Mouse (Mus musculus) retina, adult 2 months (tissue): ENCODE data around the gene Jak1.
A peak's percentile ranks its signal among the peaks of the same experiment; 100 is the strongest.

Experiments used
- DNase-seq: peaks from one replicate; pipeline ENCODE4 v3.0.0-alpha.2; 2012; ENCODE audit warnings: low read depth, low spot score

Jak1 gene

DNA sequence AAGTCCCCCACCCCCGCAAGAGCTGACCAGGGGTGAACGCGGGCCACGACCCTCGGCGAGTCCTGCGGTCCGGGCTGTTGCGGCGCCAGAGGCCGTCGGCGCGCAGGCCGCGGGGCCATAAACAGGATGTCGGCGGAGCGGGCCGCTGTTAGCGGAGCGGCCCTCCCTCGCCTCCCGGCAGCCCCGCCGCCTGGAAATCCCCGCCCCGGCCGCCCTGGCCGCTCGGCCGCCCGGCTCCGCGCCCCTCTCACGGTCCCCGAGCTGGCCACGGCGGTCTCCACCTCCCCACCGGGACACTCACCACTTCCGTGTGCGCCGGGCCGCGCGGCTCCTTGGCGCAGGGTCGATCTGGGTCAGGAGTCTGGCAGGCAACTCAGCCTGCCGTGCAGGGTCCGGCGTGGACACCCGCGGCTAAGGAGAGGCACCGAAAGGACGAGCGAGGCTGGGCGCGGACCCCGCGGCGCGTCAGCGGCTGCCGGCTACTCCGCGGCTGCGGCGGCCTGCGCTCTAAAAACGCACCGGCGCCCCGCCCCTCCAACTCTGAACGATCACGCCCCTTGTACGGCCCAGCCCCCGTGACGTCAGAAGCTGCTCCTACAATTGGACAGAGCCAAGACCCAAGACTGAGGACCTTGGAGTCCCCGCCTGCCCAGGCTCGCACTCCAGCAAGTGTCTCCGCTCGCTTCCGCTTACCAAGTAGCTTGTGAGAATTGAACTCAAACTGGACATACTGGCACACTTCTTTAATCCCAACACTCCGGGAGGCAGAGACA is at the start of gene Jak1:
Jak1 (minus strand) TSS at position 542 of the 773 bp plus-strand sequence.
- DNase-seq, result peak; percentile 90

DNA sequence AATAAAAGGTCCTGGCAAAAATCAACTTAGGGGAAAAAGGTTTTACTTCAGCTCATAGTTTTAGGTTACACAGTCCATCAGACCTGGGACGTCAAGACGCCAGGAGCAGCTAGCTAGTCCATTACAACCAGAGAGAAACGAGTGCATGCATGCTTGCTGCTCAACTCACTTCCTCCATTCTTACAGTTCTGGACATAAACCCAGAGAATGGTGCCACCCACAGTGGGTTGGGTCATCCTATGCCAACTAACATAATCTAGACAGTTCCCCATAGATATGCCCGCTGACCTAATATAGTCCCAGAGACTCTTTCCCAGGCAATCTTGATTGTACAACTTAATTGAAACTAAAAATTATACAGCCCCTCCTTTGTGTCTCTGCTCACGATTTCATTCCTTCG is 47.0 kb upstream of the Jak1 start:
- DNase-seq, result no peak

DNA sequence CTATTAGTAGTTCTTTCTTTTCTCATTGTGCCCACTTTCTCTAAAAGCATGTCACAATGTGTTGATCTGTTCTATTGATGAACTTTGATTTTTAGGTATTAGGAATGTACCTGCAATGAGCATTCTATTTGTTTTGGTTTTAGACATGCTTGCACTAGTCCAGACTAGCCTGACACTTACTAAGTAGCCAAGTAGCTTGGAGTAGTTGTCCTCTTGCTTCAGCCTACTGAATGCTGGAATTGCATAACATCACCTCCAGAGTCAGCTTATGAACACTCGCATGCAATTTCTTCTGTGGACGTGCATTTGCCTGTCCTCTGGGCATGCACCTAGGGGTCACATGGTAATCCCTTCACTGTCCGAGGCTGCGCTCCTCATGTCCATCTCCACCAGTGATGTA is 43.1 kb upstream of the Jak1 start:
- DNase-seq, result no peak

DNA sequence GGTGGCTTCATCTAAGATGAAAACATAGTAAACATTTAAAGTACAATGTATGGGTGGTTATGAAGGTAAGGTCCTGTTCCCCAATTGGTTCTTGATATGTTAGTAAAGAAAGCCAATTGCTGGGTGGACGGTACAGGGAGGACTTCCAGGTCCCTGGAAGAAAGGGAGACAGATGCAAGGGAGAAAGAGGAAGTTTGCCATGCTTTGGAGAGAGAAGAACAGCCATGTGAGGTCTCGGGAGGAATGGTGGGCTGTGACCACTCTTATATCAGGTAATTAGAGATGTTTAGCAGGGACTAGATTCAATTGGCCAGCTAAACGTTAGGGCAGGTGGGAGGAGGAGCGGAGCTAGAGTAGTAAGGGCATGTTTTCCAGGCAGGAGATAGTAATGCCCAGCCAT is 42.2 kb upstream of the Jak1 start:
- no peak for DNase-seq

DNA sequence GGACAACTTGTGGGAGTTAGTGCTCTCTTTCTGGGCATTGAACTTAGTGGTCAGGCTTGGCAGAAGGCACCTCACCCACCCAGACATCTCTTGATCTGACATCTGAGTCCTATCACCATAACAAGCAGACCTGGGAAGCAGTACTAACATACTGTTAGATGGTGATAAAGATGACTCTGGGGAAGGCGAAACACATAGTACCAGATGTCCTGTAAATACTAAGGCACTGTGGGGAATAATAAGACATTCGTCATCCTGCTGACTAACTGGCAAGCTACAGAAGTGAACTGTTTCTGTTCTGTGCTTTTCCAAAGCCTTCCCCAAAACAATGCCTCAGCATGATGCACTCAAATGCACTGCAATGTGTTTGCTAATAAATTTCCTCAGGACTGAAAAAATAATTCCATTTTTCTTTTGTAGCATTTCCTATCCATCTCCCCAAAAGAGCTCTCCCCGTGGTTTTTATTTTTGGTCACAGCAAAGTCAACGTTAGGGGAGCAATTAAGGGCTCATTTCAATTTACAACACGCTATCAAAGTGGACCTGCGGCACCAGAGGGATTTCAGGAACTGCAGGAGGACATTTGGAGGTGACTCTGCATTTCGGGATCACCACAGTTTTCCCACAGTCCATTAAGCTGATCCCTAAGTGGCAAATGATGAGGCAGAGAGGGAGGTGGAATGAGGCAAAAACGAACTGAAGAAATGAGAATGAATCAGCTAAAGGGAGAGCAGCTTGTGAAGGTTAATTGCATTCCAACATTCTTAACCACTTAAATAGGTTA is 41.2 kb upstream of the Jak1 start:
- no peak for DNase-seq

DNA sequence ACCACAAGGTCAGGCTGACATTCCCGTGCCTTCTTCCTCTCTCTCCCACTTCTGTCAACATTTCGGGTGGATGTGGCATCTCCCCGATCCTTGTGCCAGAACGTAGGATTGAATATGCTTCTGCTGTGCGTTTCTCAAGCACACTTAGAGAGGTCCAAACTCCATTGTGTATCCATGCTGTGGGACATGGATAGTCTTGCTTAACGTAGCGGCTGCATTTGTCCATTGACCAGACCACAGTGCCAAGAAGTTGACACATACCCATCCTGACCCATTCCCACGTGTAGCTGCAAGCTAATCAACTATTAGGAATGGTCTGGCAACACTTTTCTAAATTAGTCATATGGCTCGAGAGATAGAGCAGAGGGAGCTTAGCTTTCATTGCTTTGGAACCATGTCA is 40.0 kb upstream of the Jak1 start:
- no peak for DNase-seq

DNA sequence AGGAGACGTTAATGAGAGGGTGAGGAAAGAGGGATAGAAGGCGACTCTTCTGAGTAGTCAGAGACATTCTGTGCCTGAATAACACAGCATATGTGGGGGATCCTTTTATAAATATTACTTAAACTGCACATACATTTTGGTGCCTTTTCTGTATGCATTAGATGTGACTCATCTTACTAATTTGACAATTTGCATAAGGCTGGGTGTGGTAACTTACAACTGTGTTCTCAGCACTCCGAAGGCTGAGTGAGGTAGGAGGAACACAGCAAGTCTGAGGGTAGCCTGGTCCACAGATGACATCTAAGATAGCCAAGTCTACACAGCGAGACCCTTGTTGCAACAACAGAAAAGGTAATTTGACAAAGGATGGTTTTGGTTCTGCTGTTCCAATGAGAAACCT is 39.0 kb upstream of the Jak1 start:
- DNase-seq, result no peak

DNA sequence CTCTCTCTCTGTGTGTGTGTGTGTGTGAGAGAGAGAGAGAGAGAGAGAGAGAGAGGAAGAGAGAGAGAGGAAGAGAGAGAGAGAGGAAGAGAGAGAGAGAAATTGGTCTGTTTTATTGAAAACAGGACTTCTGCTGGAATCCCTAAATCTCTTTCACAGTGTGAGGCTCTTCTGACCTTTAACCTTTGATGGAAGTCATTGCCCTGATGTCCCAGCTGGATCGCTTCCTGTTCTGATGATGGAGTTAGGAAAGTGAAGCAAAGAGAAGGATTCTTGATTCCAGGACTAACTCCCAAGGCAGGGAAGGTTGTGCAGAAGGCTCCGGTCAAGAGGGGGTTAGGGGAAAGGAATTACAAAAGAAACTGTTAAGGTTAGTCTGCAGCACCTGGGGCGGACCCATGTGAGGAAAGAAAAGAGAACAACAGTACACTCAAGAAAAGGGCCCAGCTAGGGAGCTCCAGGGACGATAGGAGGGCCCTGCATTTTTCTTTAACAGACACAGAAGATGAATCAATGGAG is 35.4 kb upstream of the Jak1 start:
- no peak for DNase-seq

DNA sequence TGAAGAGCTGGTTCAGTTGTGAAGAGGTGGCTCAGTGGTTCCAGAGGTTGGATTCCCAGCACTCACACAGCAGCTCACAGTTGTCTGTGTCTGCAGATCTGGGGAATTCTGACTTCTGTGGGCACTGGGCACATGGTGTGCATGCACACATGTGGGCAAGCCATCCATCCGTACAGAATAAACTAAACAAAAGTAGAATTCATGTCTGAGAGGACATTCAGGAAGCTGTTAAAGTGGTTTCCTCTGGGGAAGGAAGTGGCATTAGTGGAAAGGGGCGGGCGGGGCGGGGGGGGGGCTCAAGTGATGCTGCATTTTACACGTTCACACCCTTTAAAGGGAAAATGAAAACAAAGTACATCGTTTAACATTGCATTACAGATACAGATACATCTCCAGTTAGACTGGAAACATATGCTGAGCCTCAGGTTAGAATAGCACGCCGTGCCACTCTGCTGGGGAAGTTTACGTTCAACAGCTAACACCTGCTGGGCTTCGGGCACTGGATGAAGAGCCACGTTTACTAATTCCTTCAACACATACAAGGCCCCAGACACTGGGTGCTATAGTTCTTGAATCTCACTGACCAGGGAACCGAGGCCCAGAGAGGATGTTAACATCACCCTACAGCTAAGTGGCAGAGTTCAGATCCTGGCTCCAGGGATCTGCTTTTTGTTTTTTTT is 33.4 kb upstream of the Jak1 start:
- no peak for DNase-seq

DNA sequence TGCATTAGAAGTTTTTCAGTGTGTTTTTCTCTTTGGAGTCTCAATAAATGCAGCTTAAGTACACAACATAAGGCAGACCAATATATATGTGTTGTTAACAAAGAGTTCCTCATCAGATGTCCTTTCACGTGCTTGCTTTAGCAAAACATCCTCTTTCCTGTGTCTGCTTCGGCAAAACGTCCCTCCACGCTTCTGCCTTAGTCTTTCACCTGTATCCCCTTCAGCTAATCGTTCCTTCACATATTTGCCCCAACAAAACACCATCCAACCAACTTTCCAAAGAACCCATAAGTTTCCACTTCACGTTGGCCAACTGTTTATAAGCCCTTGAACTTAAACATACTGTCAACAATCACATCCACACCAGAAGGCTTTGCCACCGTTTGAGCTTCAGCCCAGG is 31.8 kb upstream of the Jak1 start:
- DNase-seq, result no peak

DNA sequence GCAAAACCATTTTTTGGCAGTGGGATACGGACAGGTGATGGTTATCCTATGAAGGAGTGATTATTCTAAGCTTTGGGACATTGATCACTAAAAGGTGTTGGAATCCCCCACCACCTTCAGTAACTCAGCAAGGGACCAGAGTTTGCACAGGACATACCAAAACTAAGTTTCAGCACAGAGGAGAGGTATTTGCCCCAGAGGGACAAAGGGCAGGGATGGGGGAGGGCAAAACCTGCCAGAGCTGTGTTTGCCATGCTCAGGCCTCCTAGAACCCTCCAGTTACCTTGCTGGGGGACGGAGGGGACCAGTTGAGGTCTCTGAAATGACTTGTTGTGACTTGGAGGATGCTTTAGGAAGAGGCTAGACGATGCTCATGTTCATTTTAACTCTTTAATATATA is 30.7 kb upstream of the Jak1 start:
- DNase-seq, result no peak

DNA sequence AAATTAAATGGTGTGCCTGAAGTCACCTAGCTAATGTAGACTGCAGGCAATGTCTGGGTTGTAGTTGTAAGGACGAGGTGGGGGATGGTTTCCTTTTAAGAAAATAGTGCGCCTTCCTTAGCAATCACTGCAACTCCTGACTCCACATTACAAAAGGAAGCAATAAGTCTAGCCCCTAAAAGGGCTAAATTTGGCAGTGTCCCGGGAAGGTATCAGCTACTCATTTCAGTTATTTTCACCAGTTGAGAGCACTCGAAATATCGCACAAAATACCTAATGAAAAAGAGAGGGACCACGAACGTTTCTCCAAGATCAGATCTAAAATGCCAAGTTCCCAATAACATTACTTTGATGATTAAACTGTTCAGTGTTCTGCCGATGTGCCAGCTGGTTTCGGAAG is 28.6 kb upstream of the Jak1 start:
- no peak for DNase-seq

DNA sequence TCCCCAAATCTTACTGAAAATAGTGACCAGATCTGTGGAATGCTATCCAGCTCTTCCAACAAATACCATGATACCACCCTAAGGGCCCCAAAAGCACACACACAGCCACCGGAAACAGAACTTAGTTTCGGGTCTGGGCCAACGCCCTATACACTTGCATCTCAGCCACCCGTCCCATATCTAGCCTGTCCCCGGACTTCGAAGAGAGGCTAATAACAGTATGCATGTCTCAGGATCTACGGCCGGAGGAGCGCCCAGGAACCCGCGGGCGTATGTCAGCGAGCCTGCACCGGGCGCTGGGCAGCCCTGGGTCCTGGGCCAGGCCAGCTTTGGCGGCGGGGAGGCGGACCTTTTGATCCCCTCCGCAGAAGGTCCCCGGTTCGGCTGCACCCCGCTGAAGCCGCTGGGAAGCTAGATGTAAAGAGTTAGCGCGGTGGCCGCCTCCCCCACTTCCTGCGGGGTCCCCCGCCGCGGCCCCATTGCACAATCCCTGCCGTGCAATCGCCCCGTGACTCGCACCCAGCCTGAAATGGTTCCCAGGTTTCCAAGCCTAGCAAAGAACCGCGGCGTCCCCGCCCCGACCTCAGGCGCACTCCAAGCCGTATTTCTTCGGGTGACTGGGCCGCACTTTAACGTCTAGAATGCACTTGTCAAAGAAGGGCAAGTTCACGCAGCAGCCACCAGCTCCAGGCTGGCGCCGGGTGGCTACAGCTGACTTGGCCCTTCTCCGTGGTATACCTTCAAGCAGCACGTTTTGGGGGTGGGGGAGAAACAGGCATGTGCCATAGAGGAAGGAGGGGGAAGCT is 27.9 kb upstream of the Jak1 start:
- DNase-seq, result no peak

DNA sequence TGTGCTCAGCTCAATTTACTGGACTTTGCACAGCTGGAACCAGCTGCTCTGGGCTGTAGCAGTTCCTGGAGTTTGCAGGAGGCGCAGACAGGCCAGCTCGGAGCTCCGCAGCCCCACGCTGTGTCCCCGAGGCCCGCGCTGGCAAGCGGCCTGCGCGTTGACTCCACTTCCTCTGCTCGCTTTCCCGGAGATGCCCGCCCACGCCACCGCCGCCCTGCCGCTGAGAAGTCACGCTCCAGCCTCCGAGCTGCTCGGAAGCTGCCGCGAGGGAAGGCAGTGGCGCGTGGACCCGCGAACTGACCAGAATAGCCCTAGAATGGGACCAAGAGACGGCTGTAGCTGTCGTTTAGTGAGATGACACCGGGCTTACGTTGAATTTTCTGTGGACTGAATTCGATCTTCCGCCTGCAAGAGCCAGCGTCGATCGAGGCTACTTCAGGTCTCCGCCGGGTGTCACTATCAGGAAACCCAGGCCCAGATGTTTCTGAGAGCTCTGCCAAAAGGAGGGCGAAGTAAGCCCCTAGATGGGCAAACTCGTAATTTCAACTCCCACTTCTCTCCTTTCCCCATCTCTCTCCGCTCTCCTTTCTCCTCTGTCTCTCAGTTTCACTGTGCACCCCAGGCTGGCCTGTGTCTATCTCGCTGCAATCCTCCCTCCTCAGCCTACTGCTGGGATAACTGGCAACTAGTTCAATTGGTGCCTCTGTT is 27.1 kb upstream of the Jak1 start:
- DNase-seq, result no peak

DNA sequence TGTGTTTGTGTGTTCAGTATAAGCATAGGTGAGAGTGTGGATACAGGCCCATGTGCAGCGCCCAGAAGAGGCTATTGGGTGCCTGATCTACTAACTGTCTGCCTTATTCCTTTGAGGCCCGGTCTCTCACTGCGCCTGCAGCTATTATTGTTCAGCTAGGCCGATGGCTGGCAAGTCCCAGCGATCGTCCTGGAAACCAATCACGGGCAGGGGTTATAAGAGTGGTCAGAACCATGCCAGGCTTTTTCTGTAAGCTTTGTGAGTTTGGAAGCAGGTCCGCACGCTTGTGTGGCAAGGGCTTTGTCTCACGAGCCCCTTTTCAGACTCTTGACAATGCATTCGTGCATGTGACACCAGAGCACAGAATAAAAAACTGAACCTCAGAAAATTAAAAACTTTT is 23.2 kb upstream of the Jak1 start:
- DNase-seq, result no peak

DNA sequence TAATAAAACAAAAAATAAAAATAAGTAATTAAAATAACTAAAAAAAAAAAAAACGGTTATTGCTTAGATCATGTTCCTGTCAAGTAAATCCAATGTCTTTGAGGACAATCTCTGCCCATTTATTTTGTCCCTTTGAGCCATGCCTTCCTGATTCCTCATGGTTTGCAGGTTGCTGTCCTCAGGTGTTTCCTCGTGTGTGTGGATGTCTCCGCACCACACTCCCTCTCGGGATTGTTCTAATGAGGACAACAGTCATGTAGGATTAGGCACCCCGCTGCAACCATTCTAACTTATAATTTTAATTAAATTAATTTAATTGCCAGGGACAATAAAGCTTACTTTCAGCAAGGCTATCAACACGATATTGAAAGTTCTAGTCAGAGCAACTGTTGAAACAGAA is 21.5 kb upstream of the Jak1 start:
- DNase-seq, result no peak

DNA sequence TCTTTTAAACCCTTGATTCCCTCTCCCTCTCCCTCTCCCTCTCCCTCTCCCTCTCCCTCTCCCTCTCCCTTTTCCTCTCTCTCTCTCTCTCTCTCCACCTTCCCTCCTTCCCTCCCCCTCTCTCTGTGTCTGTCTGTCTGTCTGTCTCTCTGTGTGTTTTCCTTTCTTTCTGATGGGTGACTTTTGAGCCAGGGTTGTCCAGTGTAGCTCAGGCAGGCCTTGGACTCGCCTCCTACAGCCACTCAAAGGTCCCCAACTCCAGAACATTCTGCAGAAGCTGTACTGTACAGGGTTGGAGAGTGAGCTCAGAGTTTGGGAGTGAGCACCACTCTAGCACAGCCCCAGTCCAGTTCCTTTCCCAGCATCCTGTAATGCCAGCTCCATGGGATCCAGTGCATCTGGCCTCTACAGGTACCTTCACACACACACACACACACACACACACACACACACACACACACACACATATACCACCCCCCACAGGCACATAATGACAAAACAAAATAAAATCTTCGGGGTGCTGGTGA is 20.9 kb upstream of the Jak1 start:
- no peak for DNase-seq

DNA sequence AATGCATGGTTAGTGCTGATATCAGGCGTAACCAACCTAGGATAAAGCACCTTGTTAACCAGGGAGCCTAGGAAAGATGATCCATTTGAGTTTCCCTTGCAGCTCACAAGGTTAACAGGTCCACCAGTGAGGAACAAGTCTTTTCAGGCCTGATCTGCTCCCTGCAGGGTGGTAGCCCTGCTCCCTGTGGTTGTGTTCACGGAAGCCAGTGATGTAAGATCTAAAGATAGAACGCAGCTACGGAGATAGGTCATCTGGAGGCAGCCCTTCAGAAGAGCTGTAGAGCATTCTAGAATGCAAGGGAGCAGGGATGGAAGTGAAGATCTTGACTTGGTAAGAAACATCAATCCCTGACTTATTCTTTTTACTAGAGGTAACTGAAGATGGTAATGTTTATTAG is 18.9 kb upstream of the Jak1 start:
- no peak for DNase-seq

DNA sequence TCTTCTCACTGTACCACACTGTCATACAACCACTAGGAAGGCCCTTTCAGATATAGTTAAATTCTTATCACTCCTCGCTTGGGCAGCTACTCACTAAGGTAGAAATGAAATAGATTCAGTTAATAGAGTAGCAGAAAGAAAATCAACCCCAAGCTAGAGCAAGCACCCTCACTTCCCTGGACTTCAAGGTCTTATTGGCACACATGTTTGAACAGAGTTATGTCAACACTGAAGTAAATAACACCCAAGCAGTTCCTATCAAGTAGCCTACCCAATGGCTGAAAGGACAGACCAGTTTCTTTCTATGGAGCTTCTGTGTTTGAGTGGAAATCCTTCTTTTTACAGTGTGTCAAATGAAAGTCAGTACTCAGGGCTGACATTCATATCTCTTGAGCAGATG is 17.2 kb upstream of the Jak1 start:
- no peak for DNase-seq

DNA sequence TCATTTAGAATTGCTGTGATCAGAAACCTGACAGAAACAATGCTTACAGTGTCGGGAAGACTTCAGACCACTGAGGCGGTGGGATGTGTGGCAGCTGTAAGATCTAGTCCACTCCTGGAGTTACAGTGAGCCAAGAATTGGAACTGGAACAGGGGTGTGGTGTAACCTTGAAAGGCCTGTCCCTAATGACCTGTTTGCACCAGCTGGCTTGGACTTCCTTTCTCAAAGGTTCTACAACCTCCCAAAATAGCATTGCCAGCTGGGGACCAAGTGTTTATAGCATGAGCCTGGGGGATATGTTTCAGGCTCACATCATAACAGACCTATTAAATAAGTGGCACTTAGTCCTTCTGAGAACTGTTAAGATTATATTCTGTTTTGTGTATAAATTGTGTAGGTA is 15.0 kb upstream of the Jak1 start:
- DNase-seq, result no peak
